Mouse (Mus musculus) lung, embryonic 14.5 days (tissue): Measurements from ENCODE around the gene F2r. TPM values are rescaled to one million over a fixed set of nuclear protein-coding genes. Genes with fewer than 3 reads are reported as not detected.

Source experiments
- ATAC-seq: fragments of 200-750 bp; cut with Nextera tagmentation; 2 replicates; pipeline ENCODE4 v1.8.0; 2017; ENCODE audit warnings: mild to moderate bottlenecking, moderate TSS enrichment, moderate library complexity; ENCODE audit not compliant: insufficient read depth
- DNase-seq: peaks from one replicate; pipeline ENCODE4 v3.0.0-alpha.2; 2015
- H3K27ac ChIP-seq: fragments of 300-500 bp; sonication (generic); 2 replicates; pipeline ENCODE4 v1.5.1; 2014; ENCODE audit warnings: low read depth, mild to moderate bottlenecking, moderate library complexity
- H3K27me3 ChIP-seq: fragments of 300-500 bp; sonication (generic); 2 replicates; pipeline ENCODE4 v1.6.1; 2014; ENCODE audit warnings: low read length, control low read depth; ENCODE audit not compliant: insufficient read depth
- H3K36me3 ChIP-seq: fragments of 300-500 bp; sonication (generic); 2 replicates; pipeline ENCODE4 v1.6.1; 2014; ENCODE audit warnings: control low read depth; ENCODE audit not compliant: insufficient read depth
- H3K4me1 ChIP-seq: fragments of 300-500 bp; sonication (generic); 2 replicates; pipeline ENCODE4 v1.6.1; 2014; ENCODE audit warnings: antibody characterized with exemption, control low read depth; ENCODE audit not compliant: insufficient read depth
- H3K4me2 ChIP-seq: fragments of 300-500 bp; sonication (generic); 2 replicates; pipeline ENCODE4 v1.6.1; 2014; ENCODE audit warnings: mild to moderate bottlenecking
- H3K4me3 ChIP-seq: fragments of 300-500 bp; sonication (generic); 2 replicates; pipeline ENCODE4 v1.5.1; 2014; ENCODE audit warnings: low read depth, low read length
- H3K9ac ChIP-seq: fragments of 300-500 bp; sonication (generic); 2 replicates; pipeline ENCODE4 v1.6.1; 2014
- H3K9me3 ChIP-seq: fragments of 300-500 bp; sonication (generic); 2 replicates; pipeline ENCODE4 v1.6.1; 2016; ENCODE audit warnings: low read depth, low read length, control low read depth
- CTCF ChIP-seq: IDR thresholded peaks from 2 replicates; pipeline ENCODE4 v1.5.1; 2016; ENCODE audit warnings: antibody characterized with exemption, low read depth
- WGBS: fragments of 180-500 bp; shearing (Covaris S2); extraction: QIAGEN DNeasy Blood & Tissue Kit; methylation state at CpG from one replicate; pipeline ENCODE4 v1.1.7; 2014; 5-methylcytosine and 5-hydroxymethylcytosine counted together
- polyA plus RNA-seq: library from polyadenylated mRNA; unstranded; fragments of >200 nt; fragmentation: Nextera tagmentation; extraction: Ambion mirVana; gene quantifications from 2 replicates; pipeline ENCODE4 v1.2.1, GENCODE M21; 2014

The F2r gene
- polyA plus RNA-seq, 1 experiment from 2014 or later, result 109 TPM

DNA sequence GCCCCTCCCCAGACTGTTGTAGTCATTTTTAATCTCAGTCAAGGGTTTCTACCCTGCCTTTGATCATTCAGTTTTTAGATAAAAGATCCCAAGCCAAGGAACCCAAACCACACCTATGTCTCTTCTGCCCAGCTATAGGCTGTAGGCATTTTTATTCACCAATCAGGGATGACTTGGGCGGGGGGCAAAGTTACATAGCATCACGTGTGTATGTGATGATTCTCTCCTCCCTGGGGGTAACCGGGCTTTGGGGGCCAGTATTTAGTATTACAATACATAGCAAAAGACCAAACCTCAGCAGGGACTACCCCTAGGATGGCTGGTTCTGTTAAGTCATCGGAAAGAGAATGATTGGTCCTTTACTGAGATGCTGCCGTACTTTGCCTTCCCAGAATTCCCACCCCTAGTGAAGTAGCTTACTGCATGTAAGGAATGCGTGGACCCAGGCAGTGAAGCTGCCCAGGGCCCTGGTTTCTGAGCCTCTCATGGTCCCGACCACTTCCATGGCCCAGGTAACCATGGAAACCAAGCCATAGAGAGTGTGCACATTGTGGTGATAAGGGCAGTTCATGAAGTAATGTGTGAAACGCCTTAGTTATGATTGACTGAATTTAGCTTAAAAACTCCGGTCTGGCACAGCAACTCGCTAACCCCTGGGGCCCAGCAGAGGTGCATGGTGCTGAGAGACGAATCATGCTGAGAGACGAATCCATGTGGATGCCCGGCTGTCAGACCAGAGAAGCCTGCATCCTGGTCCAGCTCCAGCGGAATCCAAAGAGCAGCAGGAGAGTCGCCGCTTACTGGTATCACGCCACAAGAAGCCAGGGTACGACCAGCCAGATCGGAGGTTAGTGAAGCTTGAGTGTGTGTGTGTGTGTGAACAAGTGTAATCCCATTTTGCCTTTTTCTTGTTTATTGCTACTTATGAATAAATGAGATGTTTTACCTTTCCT lies 34.8 kb downstream of the F2r start:
- H3K4me3 ChIP-seq, result no peak overlapping the region
- TF ChIP-seq CTCF, result no peak
- ATAC-seq, result peak; percentile 78

DNA sequence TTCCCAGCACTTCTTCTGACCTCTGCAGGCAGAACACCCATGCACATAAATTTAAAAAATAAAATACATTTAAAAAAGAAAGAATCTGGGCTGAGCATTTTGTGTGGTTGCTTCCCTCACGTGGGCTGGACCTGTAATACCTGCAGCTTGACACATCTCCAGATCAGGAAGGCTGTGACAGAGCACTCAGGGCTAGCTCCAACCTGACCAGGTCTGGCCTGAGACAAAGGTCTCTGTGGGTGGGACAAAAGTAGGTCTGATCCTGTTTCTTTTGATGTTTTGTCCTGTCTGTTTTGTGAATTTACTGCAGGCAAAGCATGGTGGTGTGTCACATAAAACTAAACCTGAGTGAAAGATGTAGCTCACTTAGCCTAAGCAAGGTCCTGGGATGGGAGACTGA lies 36.4 kb downstream of the F2r start:
- no peaks in the 10 kb centered on the region for H3K9me3 ChIP-seq
- H3K4me2 ChIP-seq, result no peak overlapping the region
- no peak overlapping the region for H3K9ac ChIP-seq
- H3K27me3 ChIP-seq, result no peaks in the 10 kb centered on the region
- no peaks in the 10 kb centered on the region for H3K36me3 ChIP-seq
- no peak overlapping the region for H3K4me3 ChIP-seq
- no peak for DNase-seq
- H3K27ac ChIP-seq, result no peak overlapping the region
- 58% methylated on average over 1 of the region's 1 CpGs for WGBS
- no peak for ATAC-seq
- TF ChIP-seq CTCF, result no peak
- H3K4me1 ChIP-seq, result no peaks in the 10 kb centered on the region

More for the DNA sequence above, 34.8 kb downstream of the F2r start:
- 41% methylated on average over 19 of the region's 19 CpGs for WGBS
- Histone ChIP-seq H3K27ac (no peak overlapping the region), H3K9ac (no peak overlapping the region), H3K27me3 (no peaks in the 10 kb centered on the region), H3K9me3 (no peaks in the 10 kb centered on the region), H3K36me3 (no peaks in the 10 kb centered on the region), H3K4me2 (peak overlapping the region; percentile 16; the same call in 1 of the 2 replicates), H3K4me1 (no peaks in the 10 kb centered on the region)
- DNase-seq, result peak; percentile 62

DNA sequence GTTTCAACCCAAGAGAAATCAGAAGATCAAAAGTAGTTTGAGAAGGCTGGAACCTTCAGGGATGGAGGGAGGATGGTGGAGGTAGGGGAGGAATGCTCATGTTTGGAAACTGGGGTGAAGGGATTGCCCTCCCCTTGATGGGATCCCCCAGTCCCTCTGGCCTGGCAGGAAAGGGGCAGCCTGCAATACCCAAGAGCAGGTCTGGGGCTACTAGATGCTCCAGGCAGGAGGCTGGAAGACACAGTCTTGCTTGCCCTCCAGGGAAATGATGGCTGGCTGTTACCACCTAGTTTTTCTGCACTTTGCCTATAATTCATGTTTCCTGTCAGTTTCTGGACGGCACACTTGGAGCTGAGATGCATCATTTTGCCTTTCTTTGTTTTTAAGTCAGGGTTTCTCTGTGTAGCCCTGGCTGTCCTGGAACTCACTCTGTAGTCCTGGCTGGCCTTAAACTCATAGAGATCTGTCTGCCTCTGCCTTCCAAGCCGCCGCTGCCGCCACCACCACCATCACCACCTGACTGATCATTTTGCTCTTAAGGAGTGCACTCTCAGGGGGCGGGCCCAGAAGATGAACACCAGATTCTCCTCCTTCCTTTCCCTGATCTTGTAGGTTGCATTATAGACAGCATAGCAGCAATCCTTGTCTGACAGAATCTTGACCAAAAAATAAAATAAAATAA lies 40.1 kb downstream of the F2r start:
- Histone ChIP-seq H3K4me3 (no peak overlapping the region), H3K9me3 (no peaks in the 10 kb centered on the region), H3K27ac (no peak overlapping the region), H3K9ac (no peak overlapping the region), H3K36me3 (no peaks in the 10 kb centered on the region), H3K4me1 (no peaks in the 10 kb centered on the region), H3K27me3 (no peaks in the 10 kb centered on the region), H3K4me2 (no peak overlapping the region)
- TF ChIP-seq CTCF, result no peak
- WGBS, result 78% methylated on average over 5 of the region's 5 CpGs
- ATAC-seq (no peak), DNase-seq (no peak)

DNA sequence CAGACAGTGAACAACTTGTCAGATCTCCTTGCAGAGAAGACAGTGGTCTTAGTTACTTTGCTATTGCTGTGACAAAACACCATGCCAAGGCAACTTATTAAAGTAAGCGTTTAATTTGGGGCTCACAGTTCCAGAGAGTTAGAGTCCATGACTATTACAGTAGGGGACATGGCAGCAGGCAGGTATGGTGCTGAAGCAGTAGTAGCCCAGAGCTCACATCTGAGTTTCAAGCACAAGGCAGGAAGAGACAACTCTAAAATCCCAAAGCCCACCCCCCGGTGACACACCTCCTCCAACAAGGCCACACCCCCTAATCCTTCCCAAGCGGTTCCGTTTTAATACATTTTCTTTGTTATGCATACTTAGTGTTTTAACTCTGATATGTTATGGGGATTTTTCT lies 47.4 kb downstream of the F2r start:
- Histone ChIP-seq H3K9ac (no peak overlapping the region), H3K36me3 (no peaks in the 10 kb centered on the region), H3K4me3 (no peak overlapping the region), H3K4me2 (no peak overlapping the region), H3K27ac (no peak overlapping the region), H3K9me3 (no peaks in the 10 kb centered on the region), H3K4me1 (no peaks in the 10 kb centered on the region), H3K27me3 (no peaks in the 10 kb centered on the region)
- ATAC-seq (no peak), DNase-seq (no peak)
- WGBS, result 96% methylated on average over 4 of the region's 4 CpGs
- TF ChIP-seq CTCF, result no peak

DNA sequence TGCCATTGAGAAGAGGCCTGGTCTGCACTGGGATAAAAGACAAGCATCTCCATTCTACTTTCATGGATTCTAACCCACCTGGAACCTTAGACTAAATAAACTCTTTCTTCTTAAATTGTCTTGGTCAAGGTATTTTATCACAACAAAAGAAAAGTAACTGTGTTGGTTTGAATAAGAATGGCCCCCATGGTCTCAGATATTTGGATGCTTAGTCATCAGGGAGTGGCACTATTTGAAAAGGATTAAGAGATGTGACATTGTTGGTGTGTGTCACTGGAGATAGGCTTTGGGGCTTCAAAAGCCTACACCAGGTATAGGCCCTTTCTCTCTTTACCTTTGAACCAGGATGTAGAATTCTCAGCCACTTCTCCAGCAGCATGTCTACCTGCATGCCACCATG lies 49.0 kb downstream of the F2r start:
- Histone ChIP-seq H3K9ac (no peak overlapping the region), H3K4me2 (no peak overlapping the region), H3K36me3 (no peaks in the 10 kb centered on the region), H3K27ac (no peak overlapping the region), H3K4me3 (no peak overlapping the region), H3K27me3 (no peaks in the 10 kb centered on the region), H3K4me1 (no peaks in the 10 kb centered on the region), H3K9me3 (no peaks in the 10 kb centered on the region)
- no peak for TF ChIP-seq CTCF
- no peak for DNase-seq
- no peak for ATAC-seq

DNA sequence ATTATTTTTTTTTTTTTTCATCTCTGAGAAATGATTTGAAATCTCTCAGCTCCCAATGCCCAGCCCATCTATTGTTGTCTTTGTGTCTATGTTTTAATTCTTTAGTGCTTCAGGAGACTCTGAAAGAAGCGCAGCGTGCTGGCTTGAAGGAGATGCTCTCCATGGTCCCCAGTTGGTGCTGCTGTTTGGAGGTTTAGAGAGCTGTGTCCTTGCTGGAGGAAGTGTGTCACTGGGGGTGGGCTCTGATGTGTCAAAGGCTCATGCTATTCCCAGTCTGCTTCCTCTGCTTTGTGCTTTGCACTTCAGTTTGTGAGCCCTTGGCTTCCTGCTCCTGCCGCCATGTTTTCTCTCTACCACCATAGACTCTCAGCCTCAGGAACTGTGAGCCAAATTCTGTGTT lies 50.0 kb downstream of the F2r start:
- 98% methylated on average over 3 of the region's 3 CpGs for WGBS
- Histone ChIP-seq H3K4me1 (no peaks in the 10 kb centered on the region), H3K4me3 (no peak overlapping the region), H3K36me3 (no peaks in the 10 kb centered on the region), H3K9me3 (no peaks in the 10 kb centered on the region), H3K27me3 (no peaks in the 10 kb centered on the region), H3K9ac (no peak overlapping the region), H3K27ac (no peak overlapping the region), H3K4me2 (no peak overlapping the region)
- TF ChIP-seq CTCF, result no peak
- DNase-seq (no peak), ATAC-seq (no peak)

DNA sequence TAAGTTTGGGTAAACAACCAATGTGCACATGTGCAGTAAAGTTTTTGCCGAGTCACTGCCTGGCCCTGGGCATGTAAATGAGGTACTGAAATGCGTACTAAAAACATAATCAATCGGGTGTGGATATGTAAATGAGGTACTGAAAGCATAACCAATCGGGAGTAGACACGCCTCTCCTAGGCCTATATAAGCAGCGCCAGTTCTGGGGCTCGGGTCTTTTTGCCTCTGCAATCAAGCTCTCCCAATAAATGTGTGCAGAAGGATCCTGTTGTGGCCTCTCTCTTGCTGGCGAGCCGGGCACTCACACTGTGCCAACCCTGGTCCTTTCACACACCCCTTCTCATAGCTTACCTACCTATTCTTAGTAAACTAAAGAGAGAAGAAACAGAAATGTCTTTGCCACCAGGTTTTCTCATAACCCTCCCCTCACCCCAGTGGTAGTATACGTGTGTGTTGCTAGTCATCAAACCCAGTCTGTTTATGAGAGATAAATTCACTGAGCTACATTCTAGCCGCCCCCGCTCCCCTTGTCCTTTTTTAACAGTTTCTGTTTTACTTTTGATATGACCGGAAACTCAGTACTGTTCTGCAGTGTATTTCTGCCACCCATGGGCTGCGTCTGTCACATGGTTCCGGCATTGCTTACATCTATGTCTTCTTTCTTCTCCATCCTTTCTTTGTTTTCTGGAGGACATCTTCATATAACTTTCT lies 51.3 kb downstream of the F2r start:
- Histone ChIP-seq H3K4me3 (no peak overlapping the region), H3K27ac (no peak overlapping the region), H3K9ac (no peak overlapping the region), H3K27me3 (no peaks in the 10 kb centered on the region), H3K9me3 (no peaks in the 10 kb centered on the region), H3K4me2 (no peak overlapping the region), H3K36me3 (no peaks in the 10 kb centered on the region), H3K4me1 (no peaks in the 10 kb centered on the region)
- no peak for TF ChIP-seq CTCF
- ATAC-seq (no peak), DNase-seq (no peak)
- WGBS, result 93% methylated on average over 15 of the region's 15 CpGs
